Mouse (Mus musculus): ENCODE results near the gene Nlrp10. TPM values are rescaled to one million over a fixed set of nuclear protein-coding genes. Genes with fewer than 3 reads are reported as not detected.

Nlrp10 gene
- polyA plus RNA-seq, 1 experiment from 2014 or later: 0.27 TPM

DNA sequence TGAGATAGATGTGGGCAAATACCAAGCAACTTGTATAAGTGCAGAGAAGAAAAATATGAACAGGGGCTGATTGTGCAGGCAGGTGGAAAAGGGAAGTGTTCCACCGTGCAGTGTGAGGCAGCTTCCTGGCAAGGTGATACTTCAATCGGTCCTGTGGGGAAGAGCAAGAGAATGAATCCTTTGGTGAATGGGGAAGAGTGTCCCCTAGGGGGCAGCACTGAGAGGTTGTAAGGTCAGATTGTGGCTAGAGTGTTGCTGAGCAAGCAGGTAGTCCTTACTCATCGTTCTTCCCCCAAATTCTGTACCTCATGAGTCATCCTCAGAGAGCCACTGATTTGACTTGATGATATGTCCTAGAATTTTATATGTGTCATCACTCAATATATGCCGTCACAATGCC is 24.2 kb upstream of the Nlrp10 start:
- DNase-seq (ENCODE audit: low spot score) (no peak), ATAC-seq (no peak)
- H3K27ac ChIP-seq (ENCODE audit: low read length): no peak overlapping the region
- H3K4me3 ChIP-seq (ENCODE audit: low read depth, low read length): no peak overlapping the region
- 45% methylated on average over 4 of the region's 4 CpGs for WGBS
- H3K27me3 ChIP-seq (replicated peaks; ENCODE audit: insufficient read depth, low read length): peaks cover 19% of the 10 kb centered on the region
- no peaks in the 10 kb centered on the region for H3K4me1 ChIP-seq (ENCODE audit: insufficient read depth, low read depth, low read length)
- no peaks in the 10 kb centered on the region for H3K9me3 ChIP-seq (ENCODE audit: low read length)
- no peak for TF ChIP-seq EP300 (IDR thresholded peaks at IDR 0.05)
- peak; percentile 67 for TF ChIP-seq CTCF (IDR thresholded peaks at IDR 0.05)
- no peaks in the 10 kb centered on the region for H3K36me3 ChIP-seq (ENCODE audit: insufficient read depth, low read length)
- H3K4me2 ChIP-seq (replicated peaks; ENCODE audit: low read depth, low read length): no peak overlapping the region
- H3K9ac ChIP-seq (replicated peaks; ENCODE audit: low read depth): no peak overlapping the region

DNA sequence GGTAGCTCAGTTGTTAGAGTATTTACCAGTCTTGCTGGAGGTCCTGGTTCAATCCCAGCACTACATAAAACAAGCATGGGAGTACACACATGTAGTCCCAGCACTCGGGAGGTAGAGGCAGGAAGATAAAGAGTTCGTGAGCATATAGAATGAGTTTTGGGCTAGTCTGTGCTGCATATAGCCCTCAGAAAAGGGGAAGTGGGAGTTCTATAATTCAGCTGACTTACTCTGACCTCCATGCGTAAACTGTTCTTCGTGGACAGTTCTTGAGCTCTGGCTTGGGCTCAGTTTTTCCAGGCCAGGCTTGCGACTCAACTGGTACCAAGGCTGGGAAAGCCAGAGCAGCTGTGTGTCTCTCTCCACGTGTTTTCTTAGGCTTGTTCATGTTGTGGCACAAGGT is 22.8 kb upstream of the Nlrp10 start:
- Histone ChIP-seq H3K27ac (ENCODE audit: low read length) (no peak overlapping the region), H3K9me3 (ENCODE audit: low read length) (no peaks in the 10 kb centered on the region), H3K9ac (replicated peaks; ENCODE audit: low read depth) (no peak overlapping the region), H3K36me3 (ENCODE audit: insufficient read depth, low read length) (no peaks in the 10 kb centered on the region), H3K4me2 (replicated peaks; ENCODE audit: low read depth, low read length) (no peak overlapping the region), H3K4me1 (ENCODE audit: insufficient read depth, low read depth, low read length) (no peaks in the 10 kb centered on the region), H3K27me3 (replicated peaks; ENCODE audit: insufficient read depth, low read length) (peaks cover 19% of the 10 kb centered on the region), H3K4me3 (ENCODE audit: low read depth, low read length) (no peak overlapping the region)
- ATAC-seq (no peak), DNase-seq (ENCODE audit: low spot score) (no peak)
- TF ChIP-seq EP300 (IDR thresholded peaks at IDR 0.05) (no peak), CTCF (IDR thresholded peaks at IDR 0.05) (no peak)
- 72% methylated on average over 6 of the region's 6 CpGs for WGBS

DNA sequence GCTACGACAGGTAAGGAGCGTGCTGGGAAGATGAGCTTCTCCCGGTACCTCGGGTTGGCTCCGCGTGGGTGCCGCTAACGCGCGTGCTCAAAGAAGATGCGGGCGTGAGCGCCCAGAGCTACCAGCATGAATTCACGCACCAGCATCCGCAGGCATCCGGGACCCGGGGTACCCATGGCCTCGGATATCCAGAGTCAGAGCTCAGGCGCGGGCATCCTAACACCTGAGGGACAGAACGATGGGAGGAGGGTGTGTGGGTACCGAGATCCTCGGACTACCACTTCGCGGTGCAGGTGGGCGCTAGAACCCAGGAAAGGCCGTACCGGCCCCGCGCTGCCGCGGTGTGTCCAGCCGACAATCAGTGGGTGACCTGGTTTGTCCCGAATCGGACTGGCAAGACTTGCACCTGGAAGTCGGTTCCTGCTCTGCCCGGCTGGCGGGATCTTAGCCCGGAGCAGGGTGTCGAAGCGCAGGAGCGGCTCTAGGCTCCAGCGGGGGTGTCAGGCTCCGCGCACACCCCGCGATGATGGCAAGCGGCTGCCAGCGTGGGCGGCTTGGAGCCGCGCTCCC is 20.9 kb upstream of the Nlrp10 start:
- peaks cover 19% of the 10 kb centered on the region for H3K27me3 ChIP-seq (replicated peaks; ENCODE audit: insufficient read depth, low read length)
- DNase-seq (ENCODE audit: low spot score): no peak
- under 1% methylated on average over 52 of the region's 52 CpGs for WGBS
- no peak overlapping the region for H3K27ac ChIP-seq (ENCODE audit: low read length)
- H3K9me3 ChIP-seq (ENCODE audit: low read length): no peaks in the 10 kb centered on the region
- peak overlapping the region; percentile 30 for H3K4me3 ChIP-seq (ENCODE audit: low read depth, low read length)
- no peak overlapping the region for H3K9ac ChIP-seq (replicated peaks; ENCODE audit: low read depth)
- H3K4me2 ChIP-seq (replicated peaks; ENCODE audit: low read depth, low read length): peak overlapping the region; percentile 48
- TF ChIP-seq EP300 (IDR thresholded peaks at IDR 0.05) (no peak), CTCF (IDR thresholded peaks at IDR 0.05) (no peak)
- no peaks in the 10 kb centered on the region for H3K4me1 ChIP-seq (ENCODE audit: insufficient read depth, low read depth, low read length)
- peaks cover 1% of the 10 kb centered on the region; the same call in 1 of the 2 replicates for H3K36me3 ChIP-seq (ENCODE audit: insufficient read depth, low read length)
- ATAC-seq: no peak

DNA sequence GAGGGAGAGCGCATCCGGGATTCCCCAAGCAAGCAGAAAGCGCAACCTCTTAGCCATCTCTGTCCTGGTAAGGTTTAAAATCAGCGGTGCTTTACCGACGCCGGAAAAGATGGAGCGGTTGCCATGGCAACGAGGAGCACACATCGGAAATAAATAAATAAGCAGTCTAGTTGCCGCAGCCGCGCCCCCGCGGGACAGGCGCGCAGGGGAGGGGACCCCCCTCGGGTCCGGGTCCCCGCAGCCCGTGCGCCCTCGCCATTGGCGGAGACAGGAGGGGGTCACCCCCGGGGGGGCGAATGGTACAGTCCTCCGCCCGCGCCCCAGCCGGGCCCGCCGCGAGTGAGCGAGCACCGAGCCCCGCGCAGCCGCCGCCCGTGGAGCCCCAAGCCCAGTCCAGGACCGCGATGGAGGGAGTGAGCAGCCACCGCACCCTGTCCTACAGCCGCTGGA is 20.4 kb upstream of the Nlrp10 start, which contains the start of gene Tub:
Tub (plus strand) TSS at position 27 of the 450 bp plus-strand sequence.
- no peaks in the 10 kb centered on the region for H3K4me1 ChIP-seq (ENCODE audit: insufficient read depth, low read depth, low read length)
- no peak within 1 kb of the TSS for H3K27ac ChIP-seq (ENCODE audit: low read length)
- WGBS: under 1% methylated on average over 36 of the region's 44 CpGs
- TF ChIP-seq CTCF (IDR thresholded peaks at IDR 0.05): no peak
- no peak for TF ChIP-seq EP300 (IDR thresholded peaks at IDR 0.05)
- H3K27me3 ChIP-seq (replicated peaks; ENCODE audit: insufficient read depth, low read length): peaks cover 19% of the 10 kb centered on the region
- H3K9me3 ChIP-seq (ENCODE audit: low read length): no peaks in the 10 kb centered on the region
- ATAC-seq: peak; percentile 16; the same call in 1 of the 2 replicates
- H3K9ac ChIP-seq (replicated peaks; ENCODE audit: low read depth): no peak within 1 kb of the TSS
- H3K36me3 ChIP-seq (ENCODE audit: insufficient read depth, low read length): peaks cover 5% of the 10 kb centered on the region; the same call in 1 of the 2 replicates
- DNase-seq (ENCODE audit: low spot score): peak; percentile 42
- peak within 1 kb of the TSS; percentile 30 for H3K4me3 ChIP-seq (ENCODE audit: low read depth, low read length)
- H3K4me2 ChIP-seq (replicated peaks; ENCODE audit: low read depth, low read length): peak within 1 kb of the TSS; percentile 48

DNA sequence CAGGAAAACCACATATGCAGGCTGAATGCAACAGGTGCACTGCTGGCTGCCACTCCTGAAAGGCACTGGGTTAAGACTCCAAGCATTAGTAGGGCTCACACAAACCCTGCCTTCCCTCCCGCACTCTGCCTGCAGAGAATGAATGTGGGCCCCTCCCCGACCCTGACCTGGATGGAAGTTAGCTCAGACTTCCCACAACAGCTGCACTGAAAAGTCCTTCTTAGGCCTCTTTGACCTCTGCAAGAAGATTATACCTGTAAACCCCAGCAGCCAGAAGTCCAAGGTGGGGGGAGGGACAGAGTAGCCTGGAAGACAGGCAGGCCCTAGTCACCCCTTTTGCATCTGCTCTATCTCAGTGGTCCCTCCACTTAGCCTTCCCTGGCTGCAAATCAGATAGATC is 19.3 kb upstream of the Nlrp10 start:
- DNase-seq (ENCODE audit: low spot score): no peak
- Histone ChIP-seq H3K4me2 (replicated peaks; ENCODE audit: low read depth, low read length) (no peak overlapping the region), H3K4me1 (ENCODE audit: insufficient read depth, low read depth, low read length) (no peaks in the 10 kb centered on the region), H3K36me3 (ENCODE audit: insufficient read depth, low read length) (peaks cover 10% of the 10 kb centered on the region; the same call in 1 of the 2 replicates), H3K9ac (replicated peaks; ENCODE audit: low read depth) (no peak overlapping the region), H3K27ac (ENCODE audit: low read length) (no peak overlapping the region), H3K4me3 (ENCODE audit: low read depth, low read length) (no peak overlapping the region), H3K9me3 (ENCODE audit: low read length) (no peaks in the 10 kb centered on the region), H3K27me3 (replicated peaks; ENCODE audit: insufficient read depth, low read length) (peaks cover 19% of the 10 kb centered on the region)
- no peak for ATAC-seq
- TF ChIP-seq CTCF (IDR thresholded peaks at IDR 0.05) (no peak), EP300 (IDR thresholded peaks at IDR 0.05) (no peak)
- WGBS: 41% methylated on average over 2 of the region's 2 CpGs

DNA sequence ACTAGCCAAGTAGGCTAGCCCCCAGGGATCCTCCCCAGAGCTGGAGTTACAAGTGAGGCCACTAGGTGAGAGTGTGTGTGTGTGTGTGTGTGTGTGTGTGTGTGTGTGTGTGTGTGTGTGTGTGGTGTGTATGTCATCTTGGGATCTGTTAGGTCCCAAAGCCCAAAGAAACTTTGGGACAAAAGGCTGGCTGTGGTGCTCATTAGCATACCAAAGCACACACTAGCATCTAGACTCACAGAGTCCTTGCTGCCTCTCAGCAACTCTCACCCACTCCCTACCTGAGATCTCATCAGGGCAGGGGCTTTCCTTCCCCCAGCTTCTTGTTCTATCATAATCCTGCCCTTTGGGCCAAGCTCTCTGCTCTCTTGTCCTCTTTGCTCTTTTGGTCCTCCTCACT is 18.6 kb upstream of the Nlrp10 start:
- H3K9me3 ChIP-seq (ENCODE audit: low read length): no peaks in the 10 kb centered on the region
- no peak overlapping the region for H3K27ac ChIP-seq (ENCODE audit: low read length)
- H3K4me2 ChIP-seq (replicated peaks; ENCODE audit: low read depth, low read length): no peak overlapping the region
- H3K27me3 ChIP-seq (replicated peaks; ENCODE audit: insufficient read depth, low read length): peaks cover 19% of the 10 kb centered on the region
- TF ChIP-seq CTCF (IDR thresholded peaks at IDR 0.05) (no peak), EP300 (IDR thresholded peaks at IDR 0.05) (no peak)
- ATAC-seq (no peak), DNase-seq (ENCODE audit: low spot score) (no peak)
- H3K4me1 ChIP-seq (ENCODE audit: insufficient read depth, low read depth, low read length): no peaks in the 10 kb centered on the region
- H3K4me3 ChIP-seq (ENCODE audit: low read depth, low read length): no peak overlapping the region
- peaks cover 10% of the 10 kb centered on the region; the same call in 1 of the 2 replicates for H3K36me3 ChIP-seq (ENCODE audit: insufficient read depth, low read length)
- H3K9ac ChIP-seq (replicated peaks; ENCODE audit: low read depth): no peak overlapping the region
